Mouse (Mus musculus): ENCODE measurements at regions not wholly inside any gene's neighbourhood (a gene's known extent, or its start where the extent isn't known, plus 50 kb on each side); places are given as distances from the start of the nearest gene placed in this dataset.

- Histone ChIP-seq H3K4me1 (ENCODE audit: control insufficient read depth, insufficient read depth, low read length) (no peaks in the 10 kb centered on the region), H3K4me3 (ENCODE audit: low read depth, low read length) (no peak overlapping the region), H3K27ac (ENCODE audit: low read length) (no peak overlapping the region), H3K4me2 (replicated peaks; ENCODE audit: low read depth, low read length) (no peak overlapping the region), H3K9me3 (ENCODE audit: control insufficient read depth, low read depth, low read length) (no peaks in the 10 kb centered on the region), H3K36me3 (ENCODE audit: control insufficient read depth, insufficient read depth, low read length) (no peaks in the 10 kb centered on the region), H3K27me3 (ENCODE audit: control insufficient read depth, insufficient read depth, low read length) (no peaks in the 10 kb centered on the region), H3K9ac (replicated peaks; ENCODE audit: low read depth, low read length) (no peak overlapping the region)
- WGBS = 82% methylated on average over 2 of the region's 2 CpGs
- no peak for ATAC-seq (ENCODE audit: insufficient number of reproducible peaks, insufficient read depth, low FRiP score, low read depth)
Observed at GRCm38 (mm10) chr10:19517093-19517492, 74.7 kb upstream of the Ifngr1 start.

- H3K9me3 ChIP-seq (ENCODE audit: control insufficient read depth, low read depth, low read length) = no peaks in the 10 kb centered on the region
- H3K9ac ChIP-seq (replicated peaks; ENCODE audit: low read depth, low read length) = no peak overlapping the region
- no peak overlapping the region for H3K4me3 ChIP-seq (ENCODE audit: low read depth, low read length)
- H3K27me3 ChIP-seq (ENCODE audit: control insufficient read depth, insufficient read depth, low read length) = no peaks in the 10 kb centered on the region
- no peak overlapping the region for H3K27ac ChIP-seq (ENCODE audit: low read length)
- no peak for ATAC-seq (ENCODE audit: insufficient number of reproducible peaks, insufficient read depth, low FRiP score, low read depth)
- no peaks in the 10 kb centered on the region for H3K36me3 ChIP-seq (ENCODE audit: control insufficient read depth, insufficient read depth, low read length)
- 10% methylated on average over 6 of the region's 6 CpGs for WGBS
- no peak overlapping the region for H3K4me2 ChIP-seq (replicated peaks; ENCODE audit: low read depth, low read length)
- H3K4me1 ChIP-seq (ENCODE audit: control insufficient read depth, insufficient read depth, low read length) = no peaks in the 10 kb centered on the region
Observed at GRCm38 (mm10) chr10:19518763-19519162, 73.0 kb upstream of the Ifngr1 start.

- no peak for ATAC-seq (ENCODE audit: insufficient number of reproducible peaks, insufficient read depth, low FRiP score, low read depth)
- H3K9ac ChIP-seq (replicated peaks; ENCODE audit: low read depth, low read length) = no peak overlapping the region
- no peaks in the 10 kb centered on the region for H3K4me1 ChIP-seq (ENCODE audit: control insufficient read depth, insufficient read depth, low read length)
- H3K9me3 ChIP-seq (ENCODE audit: control insufficient read depth, low read depth, low read length) = no peaks in the 10 kb centered on the region
- no peak overlapping the region for H3K4me2 ChIP-seq (replicated peaks; ENCODE audit: low read depth, low read length)
- H3K36me3 ChIP-seq (ENCODE audit: control insufficient read depth, insufficient read depth, low read length) = no peaks in the 10 kb centered on the region
- H3K27ac ChIP-seq (ENCODE audit: low read length) = no peak overlapping the region
- 51% methylated on average over 2 of the region's 2 CpGs for WGBS
- no peak overlapping the region for H3K4me3 ChIP-seq (ENCODE audit: low read depth, low read length)
- H3K27me3 ChIP-seq (ENCODE audit: control insufficient read depth, insufficient read depth, low read length) = no peaks in the 10 kb centered on the region
Observed at GRCm38 (mm10) chr10:19522198-19522597, 69.6 kb upstream of the Ifngr1 start.

GRCm38 (mm10) chr10:19525939-19526338 lies 65.8 kb upstream of the Ifngr1 start:
- H3K4me3 ChIP-seq (ENCODE audit: low read depth, low read length) = no peak overlapping the region
- H3K9me3 ChIP-seq (ENCODE audit: control insufficient read depth, low read depth, low read length) = no peaks in the 10 kb centered on the region
- H3K27ac ChIP-seq (ENCODE audit: low read length) = no peak overlapping the region
- no peak overlapping the region for H3K4me2 ChIP-seq (replicated peaks; ENCODE audit: low read depth, low read length)
- no peaks in the 10 kb centered on the region for H3K36me3 ChIP-seq (ENCODE audit: control insufficient read depth, insufficient read depth, low read length)
- ATAC-seq (ENCODE audit: insufficient number of reproducible peaks, insufficient read depth, low FRiP score, low read depth) = no peak
- H3K27me3 ChIP-seq (ENCODE audit: control insufficient read depth, insufficient read depth, low read length) = no peaks in the 10 kb centered on the region
- H3K4me1 ChIP-seq (ENCODE audit: control insufficient read depth, insufficient read depth, low read length) = no peaks in the 10 kb centered on the region
- no peak overlapping the region for H3K9ac ChIP-seq (replicated peaks; ENCODE audit: low read depth, low read length)

GRCm38 (mm10) chr10:19526353-19526752 lies 65.4 kb upstream of the Ifngr1 start:
- no peaks in the 10 kb centered on the region for H3K4me1 ChIP-seq (ENCODE audit: control insufficient read depth, insufficient read depth, low read length)
- H3K4me2 ChIP-seq (replicated peaks; ENCODE audit: low read depth, low read length) = no peak overlapping the region
- WGBS = 10% methylated on average over 1 of the region's 1 CpGs
- no peak overlapping the region for H3K9ac ChIP-seq (replicated peaks; ENCODE audit: low read depth, low read length)
- ATAC-seq (ENCODE audit: insufficient number of reproducible peaks, insufficient read depth, low FRiP score, low read depth) = no peak
- H3K27ac ChIP-seq (ENCODE audit: low read length) = no peak overlapping the region
- no peaks in the 10 kb centered on the region for H3K27me3 ChIP-seq (ENCODE audit: control insufficient read depth, insufficient read depth, low read length)
- no peaks in the 10 kb centered on the region for H3K9me3 ChIP-seq (ENCODE audit: control insufficient read depth, low read depth, low read length)
- H3K4me3 ChIP-seq (ENCODE audit: low read depth, low read length) = no peak overlapping the region
- H3K36me3 ChIP-seq (ENCODE audit: control insufficient read depth, insufficient read depth, low read length) = no peaks in the 10 kb centered on the region

- ATAC-seq (ENCODE audit: insufficient number of reproducible peaks, insufficient read depth, low FRiP score, low read depth) = no peak
- Histone ChIP-seq H3K27ac (ENCODE audit: low read length) (no peak overlapping the region), H3K9me3 (ENCODE audit: control insufficient read depth, low read depth, low read length) (no peaks in the 10 kb centered on the region), H3K36me3 (ENCODE audit: control insufficient read depth, insufficient read depth, low read length) (no peaks in the 10 kb centered on the region), H3K4me1 (ENCODE audit: control insufficient read depth, insufficient read depth, low read length) (no peaks in the 10 kb centered on the region), H3K27me3 (ENCODE audit: control insufficient read depth, insufficient read depth, low read length) (no peaks in the 10 kb centered on the region), H3K4me2 (replicated peaks; ENCODE audit: low read depth, low read length) (no peak overlapping the region), H3K4me3 (ENCODE audit: low read depth, low read length) (no peak overlapping the region), H3K9ac (replicated peaks; ENCODE audit: low read depth, low read length) (no peak overlapping the region)
- 91% methylated on average over 5 of the region's 5 CpGs for WGBS
Observed at GRCm38 (mm10) chr10:19529655-19530054, 62.1 kb upstream of the Ifngr1 start.

GRCm38 (mm10) chr10:19530056-19530455 lies 61.7 kb upstream of the Ifngr1 start:
- no peak for ATAC-seq (ENCODE audit: insufficient number of reproducible peaks, insufficient read depth, low FRiP score, low read depth)
- WGBS = 96% methylated on average over 6 of the region's 6 CpGs
- Histone ChIP-seq H3K27me3 (ENCODE audit: control insufficient read depth, insufficient read depth, low read length) (no peaks in the 10 kb centered on the region), H3K9ac (replicated peaks; ENCODE audit: low read depth, low read length) (no peak overlapping the region), H3K4me3 (ENCODE audit: low read depth, low read length) (no peak overlapping the region), H3K36me3 (ENCODE audit: control insufficient read depth, insufficient read depth, low read length) (no peaks in the 10 kb centered on the region), H3K27ac (ENCODE audit: low read length) (no peak overlapping the region), H3K4me1 (ENCODE audit: control insufficient read depth, insufficient read depth, low read length) (no peaks in the 10 kb centered on the region), H3K9me3 (ENCODE audit: control insufficient read depth, low read depth, low read length) (no peaks in the 10 kb centered on the region), H3K4me2 (replicated peaks; ENCODE audit: low read depth, low read length) (no peak overlapping the region)

- Histone ChIP-seq H3K36me3 (ENCODE audit: control insufficient read depth, insufficient read depth, low read length) (no peaks in the 10 kb centered on the region), H3K4me3 (ENCODE audit: low read depth, low read length) (no peak overlapping the region), H3K9me3 (ENCODE audit: control insufficient read depth, low read depth, low read length) (no peaks in the 10 kb centered on the region), H3K9ac (replicated peaks; ENCODE audit: low read depth, low read length) (no peak overlapping the region), H3K4me1 (ENCODE audit: control insufficient read depth, insufficient read depth, low read length) (no peaks in the 10 kb centered on the region), H3K27ac (ENCODE audit: low read length) (no peak overlapping the region), H3K4me2 (replicated peaks; ENCODE audit: low read depth, low read length) (no peak overlapping the region), H3K27me3 (ENCODE audit: control insufficient read depth, insufficient read depth, low read length) (no peaks in the 10 kb centered on the region)
- WGBS = 31% methylated on average over 1 of the region's 1 CpGs
- ATAC-seq (ENCODE audit: insufficient number of reproducible peaks, insufficient read depth, low FRiP score, low read depth) = peak; percentile 61; the same call in 1 of the 2 replicates
Observed at GRCm38 (mm10) chr10:19531452-19531851, 60.3 kb upstream of the Ifngr1 start.

GRCm38 (mm10) chr10:19532790-19533189 lies 59.0 kb upstream of the Ifngr1 start:
- Histone ChIP-seq H3K9me3 (ENCODE audit: control insufficient read depth, low read depth, low read length) (no peaks in the 10 kb centered on the region), H3K9ac (replicated peaks; ENCODE audit: low read depth, low read length) (no peak overlapping the region), H3K4me1 (ENCODE audit: control insufficient read depth, insufficient read depth, low read length) (no peaks in the 10 kb centered on the region), H3K27ac (ENCODE audit: low read length) (no peak overlapping the region), H3K36me3 (ENCODE audit: control insufficient read depth, insufficient read depth, low read length) (no peaks in the 10 kb centered on the region), H3K27me3 (ENCODE audit: control insufficient read depth, insufficient read depth, low read length) (no peaks in the 10 kb centered on the region), H3K4me2 (replicated peaks; ENCODE audit: low read depth, low read length) (no peak overlapping the region), H3K4me3 (ENCODE audit: low read depth, low read length) (no peak overlapping the region)
- 70% methylated on average over 3 of the region's 3 CpGs for WGBS
- ATAC-seq (ENCODE audit: insufficient number of reproducible peaks, insufficient read depth, low FRiP score, low read depth) = no peak
